Mouse (Mus musculus) stomach, embryonic 14.5 days (tissue): ENCODE data around the gene Ttc3. TPM values are rescaled to one million over a fixed set of nuclear protein-coding genes. Genes with fewer than 3 reads are reported as not detected.

Source experiments
- ATAC-seq: fragments of 200-750 bp; cut with Nextera tagmentation; 2 replicates; pipeline ENCODE4 v1.8.0; 2017; ENCODE audit warnings: low read depth, moderate TSS enrichment; ENCODE audit not compliant: insufficient number of reproducible peaks, insufficient read depth, low FRiP score
- H3K27ac ChIP-seq: fragments of 300-500 bp; sonication (generic); 2 replicates; pipeline ENCODE4 v1.5.1; 2014; ENCODE audit warnings: mild to moderate bottlenecking, low read length, moderate library complexity, mixed read lengths
- H3K27me3 ChIP-seq: fragments of 300-500 bp; sonication (generic); 2 replicates; pipeline ENCODE4 v1.6.1; 2014; ENCODE audit warnings: low read length, control low read depth, mixed read lengths; ENCODE audit not compliant: control insufficient read depth, insufficient read depth
- H3K36me3 ChIP-seq: fragments of 300-500 bp; sonication (generic); 2 replicates; pipeline ENCODE4 v1.6.1; 2014; ENCODE audit warnings: mild to moderate bottlenecking, control low read depth, low read length, moderate library complexity, mixed read lengths; ENCODE audit not compliant: control insufficient read depth, insufficient read depth
- H3K4me1 ChIP-seq: fragments of 300-500 bp; sonication (generic); 2 replicates; pipeline ENCODE4 v1.6.1; 2014; ENCODE audit warnings: low read length, control low read depth, mixed read lengths; ENCODE audit not compliant: control insufficient read depth, insufficient read depth
- H3K4me2 ChIP-seq: fragments of 300-500 bp; sonication (generic); replicated peaks from 2 replicates; pipeline ENCODE4 v1.6.1; 2014; ENCODE audit warnings: low read depth, low read length, control low read depth
- H3K4me3 ChIP-seq: fragments of 300-500 bp; sonication (generic); 2 replicates; pipeline ENCODE4 v1.5.1; 2014; ENCODE audit warnings: low read depth, low read length, control low read depth
- H3K9ac ChIP-seq: fragments of 300-500 bp; sonication (generic); replicated peaks from 2 replicates; pipeline ENCODE4 v1.6.1; 2014; ENCODE audit warnings: low read depth, mild to moderate bottlenecking, control low read depth, low read length, moderate library complexity, mixed read lengths
- H3K9me3 ChIP-seq: fragments of 300-500 bp; sonication (generic); 2 replicates; pipeline ENCODE4 v1.6.1; 2016; ENCODE audit warnings: low read depth, low read length, control low read depth; ENCODE audit not compliant: control insufficient read depth
- WGBS: fragments of 180-500 bp; shearing (Covaris S2); extraction: QIAGEN DNeasy Blood & Tissue Kit; methylation state at CpG from one replicate; pipeline ENCODE4 v1.1.7; 2014; 5-methylcytosine and 5-hydroxymethylcytosine counted together
- polyA plus RNA-seq: library from polyadenylated mRNA; unstranded; fragments of >200 nt; fragmentation: Nextera tagmentation; extraction: Ambion mirVana; gene quantifications from 2 replicates; pipeline ENCODE4 v1.2.1, GENCODE M21; 2014

Gene Ttc3
- polyA plus RNA-seq, 1 experiment from 2014 or later, result 308 TPM

DNA sequence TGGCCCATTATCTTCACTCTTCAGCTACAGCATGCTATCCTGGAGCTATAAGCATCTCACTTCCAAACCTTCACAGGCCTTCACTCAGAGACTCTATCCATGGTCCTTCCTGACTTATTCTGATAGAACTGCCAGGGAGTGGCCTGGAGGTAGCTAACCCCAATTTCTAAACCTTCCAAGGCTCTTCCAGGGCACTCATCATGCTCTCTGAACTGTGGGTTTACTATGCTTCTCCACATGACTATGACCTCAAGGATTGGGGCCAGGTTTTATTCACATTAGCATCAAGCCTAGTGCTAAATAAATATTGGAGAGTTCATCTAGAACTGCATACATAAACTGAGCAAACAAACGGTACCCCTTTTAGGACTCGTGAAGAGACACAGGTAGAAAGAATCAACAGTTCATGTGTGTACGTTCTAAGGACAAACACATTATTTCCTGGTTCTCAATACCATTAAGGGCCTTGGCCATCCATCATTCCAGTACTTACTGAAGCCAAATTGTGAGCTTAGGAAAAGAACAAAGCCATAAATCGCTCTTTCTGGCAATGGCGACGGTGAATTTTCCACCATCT is 734 bp upstream of the Ttc3 start:
- H3K27ac ChIP-seq, result peak overlapping the region; percentile 97
- WGBS, result 2% methylated on average over 6 of the region's 6 CpGs
- H3K9me3 ChIP-seq, result no peaks in the 10 kb centered on the region
- H3K36me3 ChIP-seq, result no peaks in the 10 kb centered on the region; the same call in 1 of the 2 replicates
- ATAC-seq, result peak; percentile 1; the same call in 1 of the 2 replicates
- H3K4me1 ChIP-seq, result peaks cover 4% of the 10 kb centered on the region; the same call in 1 of the 2 replicates
- no peaks in the 10 kb centered on the region for H3K27me3 ChIP-seq
- H3K9ac ChIP-seq, result peak overlapping the region; percentile 89
- H3K4me3 ChIP-seq, result peak overlapping the region; percentile 79
- H3K4me2 ChIP-seq, result peak overlapping the region; percentile 57

DNA sequence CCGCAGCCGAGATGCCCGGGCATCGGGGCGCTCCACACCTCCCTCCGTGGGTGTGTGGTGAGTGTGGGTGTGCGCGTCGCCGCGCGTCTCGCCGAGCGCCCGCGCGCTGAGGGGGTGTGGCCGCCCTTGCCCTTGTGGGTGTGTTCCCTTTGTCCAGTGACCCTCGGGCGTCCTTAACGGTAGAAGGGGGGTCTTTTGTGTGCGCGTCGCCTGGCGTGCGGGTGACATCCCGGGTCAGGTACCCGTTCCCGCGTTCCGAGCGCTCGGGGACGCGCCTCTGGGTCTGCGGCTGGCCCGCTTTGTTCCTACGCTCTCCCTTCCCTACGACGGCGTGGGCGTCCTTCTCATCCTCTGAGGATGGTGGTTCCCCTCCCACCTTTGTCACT is 490 bp downstream of the Ttc3 start:
- Histone ChIP-seq H3K4me2 (peak overlapping the region; percentile 48), H3K27me3 (no peaks in the 10 kb centered on the region), H3K9me3 (no peaks in the 10 kb centered on the region), H3K4me1 (peaks cover 4% of the 10 kb centered on the region; the same call in 1 of the 2 replicates), H3K9ac (peak overlapping the region; percentile 89), H3K4me3 (peak overlapping the region; percentile 79), H3K36me3 (no peaks in the 10 kb centered on the region; the same call in 1 of the 2 replicates), H3K27ac (peak overlapping the region; percentile 97)
- under 1% methylated on average over 43 of the region's 43 CpGs for WGBS
- peak; percentile 82 for ATAC-seq

DNA sequence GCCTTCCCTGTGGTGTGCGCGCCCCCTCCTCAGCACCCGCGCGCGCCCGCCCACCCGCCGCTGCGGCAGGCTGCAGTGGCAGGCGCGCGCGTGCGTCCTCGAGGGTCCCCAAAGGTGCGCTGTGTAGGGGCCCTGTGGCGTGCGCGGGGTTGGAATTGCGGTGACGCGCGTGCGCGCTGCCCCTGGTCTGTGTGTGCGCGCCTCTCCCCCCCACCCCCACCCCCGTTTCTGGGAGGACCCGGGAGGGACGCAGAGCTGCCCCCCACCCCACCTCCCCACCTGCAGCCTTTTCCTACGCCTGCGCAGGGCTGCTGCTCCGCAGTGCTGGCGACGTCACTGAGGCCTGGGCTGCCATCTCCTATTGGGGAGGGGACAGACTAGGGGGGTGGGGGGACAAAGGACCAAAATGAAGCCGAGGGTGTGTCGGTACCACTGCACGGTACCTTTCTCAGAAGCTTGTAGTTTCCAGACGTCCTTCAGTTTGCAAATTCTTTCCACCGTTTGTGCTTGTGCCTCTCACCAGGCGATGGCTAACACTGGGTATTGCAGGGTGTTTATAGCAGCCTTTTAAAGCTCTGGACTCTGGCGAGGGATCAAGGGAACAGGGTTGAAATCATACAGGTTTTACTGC is 998 bp downstream of the Ttc3 start, which contains the start of gene Pigp:
Gene Pigp (minus strand): TSS at position 542 of the 631 bp plus-strand sequence.
- WGBS, result under 1% methylated on average over 43 of the region's 43 CpGs
- Histone ChIP-seq H3K9me3 (no peaks in the 10 kb centered on the region), H3K27me3 (no peaks in the 10 kb centered on the region), H3K36me3 (no peaks in the 10 kb centered on the region; the same call in 1 of the 2 replicates), H3K4me1 (peaks cover 4% of the 10 kb centered on the region; the same call in 1 of the 2 replicates), H3K27ac (peak within 1 kb of the TSS; percentile 97), H3K4me3 (peak within 1 kb of the TSS; percentile 79), H3K9ac (peak within 1 kb of the TSS; percentile 89), H3K4me2 (peak within 1 kb of the TSS; percentile 48)
- ATAC-seq, result peak; percentile 80

DNA sequence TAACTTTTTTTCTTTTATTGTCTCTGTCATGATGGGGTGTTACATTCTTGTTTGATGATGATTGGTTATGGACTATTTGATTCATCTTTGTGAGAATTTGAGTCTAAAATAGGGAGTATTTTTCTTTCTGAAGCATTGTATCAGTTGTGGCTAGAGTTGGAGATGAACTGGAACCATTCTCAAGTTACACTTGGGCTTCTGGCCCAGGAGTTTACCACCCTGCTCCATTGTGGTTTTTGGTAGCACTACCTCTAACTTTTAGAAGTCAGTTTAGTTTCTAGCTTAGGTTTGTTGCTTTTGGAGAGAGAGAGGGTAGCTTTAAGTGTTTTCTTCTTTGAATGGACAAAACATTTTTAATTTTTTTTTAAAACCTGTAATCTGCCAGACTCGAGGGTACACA is 9.0 kb downstream of the Ttc3 start:
- ATAC-seq, result no peak
- H3K9ac ChIP-seq, result no peak overlapping the region
- H3K9me3 ChIP-seq, result no peaks in the 10 kb centered on the region
- no peak overlapping the region for H3K4me3 ChIP-seq
- H3K36me3 ChIP-seq, result no peaks in the 10 kb centered on the region
- no peak overlapping the region for H3K27ac ChIP-seq
- no peak overlapping the region for H3K4me2 ChIP-seq
- H3K27me3 ChIP-seq, result no peaks in the 10 kb centered on the region
- no peaks in the 10 kb centered on the region for H3K4me1 ChIP-seq
- 72% methylated on average over 1 of the region's 1 CpGs for WGBS

DNA sequence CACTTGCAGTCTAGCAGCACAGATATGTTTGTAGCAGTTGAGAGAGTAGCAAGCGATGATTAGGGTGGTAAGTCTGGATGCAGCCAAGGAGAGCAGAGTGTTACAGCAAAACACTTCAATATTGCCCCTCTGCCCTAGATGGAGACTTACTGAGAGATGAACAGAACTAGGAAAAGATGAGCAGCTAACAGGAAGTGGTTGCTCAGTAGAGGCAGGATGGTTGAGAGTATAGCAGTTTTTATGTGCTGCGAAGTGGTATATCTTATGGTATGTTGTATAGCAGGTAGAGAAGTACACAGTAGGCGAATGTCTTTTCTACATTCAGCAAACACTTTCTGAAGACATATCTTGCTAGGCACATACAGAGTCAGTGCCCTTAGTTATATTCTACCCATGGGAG is 12.9 kb downstream of the Ttc3 start:
- H3K9ac ChIP-seq, result no peak overlapping the region
- H3K9me3 ChIP-seq, result no peaks in the 10 kb centered on the region

DNA sequence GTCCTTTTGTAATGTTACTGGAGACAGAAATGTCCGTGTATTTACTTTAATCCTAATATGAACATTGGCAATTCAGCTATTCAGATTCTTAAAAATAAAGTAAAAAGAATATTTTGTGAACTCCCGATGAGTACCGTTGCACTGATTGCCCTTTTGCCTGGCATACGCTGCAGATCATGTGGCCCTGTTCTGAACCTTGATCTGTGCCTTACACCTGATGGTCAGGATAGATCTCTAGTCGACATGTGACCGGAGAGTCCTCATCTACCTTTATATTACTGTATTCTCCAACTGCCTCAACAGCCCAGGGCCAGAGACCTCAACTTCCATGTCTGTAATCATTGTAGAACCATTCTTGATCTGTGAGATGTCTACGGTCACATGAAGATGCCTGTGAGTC is 17.3 kb downstream of the Ttc3 start:
- no peak for ATAC-seq
- no peak overlapping the region for H3K9ac ChIP-seq
- H3K27ac ChIP-seq, result no peak overlapping the region
- H3K27me3 ChIP-seq, result no peaks in the 10 kb centered on the region
- H3K4me2 ChIP-seq, result no peak overlapping the region
- H3K4me3 ChIP-seq, result no peak overlapping the region
- no peaks in the 10 kb centered on the region for H3K4me1 ChIP-seq
- 92% methylated on average over 7 of the region's 7 CpGs for WGBS
- H3K36me3 ChIP-seq, result no peaks in the 10 kb centered on the region
- no peaks in the 10 kb centered on the region for H3K9me3 ChIP-seq

More for the DNA sequence above, 12.9 kb downstream of the Ttc3 start:
- 92% methylated on average over 3 of the region's 3 CpGs for WGBS
- H3K4me3 ChIP-seq, result no peak overlapping the region
- H3K4me1 ChIP-seq, result no peaks in the 10 kb centered on the region
- no peaks in the 10 kb centered on the region for H3K36me3 ChIP-seq
- no peaks in the 10 kb centered on the region for H3K27me3 ChIP-seq
- H3K4me2 ChIP-seq, result no peak overlapping the region
- no peak overlapping the region for H3K27ac ChIP-seq
- no peak for ATAC-seq

DNA sequence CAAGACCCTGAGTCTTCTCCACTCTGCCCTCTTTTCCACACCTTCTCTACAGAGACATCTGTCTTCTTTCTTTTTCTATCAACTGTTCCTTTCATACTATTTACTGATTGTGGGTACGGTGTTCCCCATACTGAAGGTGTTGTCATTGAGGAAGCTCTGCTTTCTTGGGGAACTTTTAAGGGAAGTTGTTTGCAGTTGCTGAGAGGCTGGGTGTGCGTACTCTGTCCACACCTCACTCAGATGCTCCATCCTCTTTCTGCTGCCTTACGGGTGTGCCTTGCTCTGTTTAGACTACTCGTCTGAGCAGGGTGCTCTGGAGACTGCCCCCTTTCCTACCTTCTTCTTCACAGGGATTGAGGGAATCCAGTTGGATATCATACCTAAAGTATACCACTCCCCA is 21.9 kb downstream of the Ttc3 start:
- no peak overlapping the region for H3K4me2 ChIP-seq
- no peaks in the 10 kb centered on the region for H3K9me3 ChIP-seq
- H3K4me1 ChIP-seq, result no peaks in the 10 kb centered on the region
- ATAC-seq, result no peak
- H3K9ac ChIP-seq, result no peak overlapping the region
- H3K36me3 ChIP-seq, result peaks cover 18% of the 10 kb centered on the region
- no peaks in the 10 kb centered on the region for H3K27me3 ChIP-seq
- H3K27ac ChIP-seq, result no peak overlapping the region
- H3K4me3 ChIP-seq, result no peak overlapping the region
- WGBS, result 66% methylated on average over 4 of the region's 4 CpGs

DNA sequence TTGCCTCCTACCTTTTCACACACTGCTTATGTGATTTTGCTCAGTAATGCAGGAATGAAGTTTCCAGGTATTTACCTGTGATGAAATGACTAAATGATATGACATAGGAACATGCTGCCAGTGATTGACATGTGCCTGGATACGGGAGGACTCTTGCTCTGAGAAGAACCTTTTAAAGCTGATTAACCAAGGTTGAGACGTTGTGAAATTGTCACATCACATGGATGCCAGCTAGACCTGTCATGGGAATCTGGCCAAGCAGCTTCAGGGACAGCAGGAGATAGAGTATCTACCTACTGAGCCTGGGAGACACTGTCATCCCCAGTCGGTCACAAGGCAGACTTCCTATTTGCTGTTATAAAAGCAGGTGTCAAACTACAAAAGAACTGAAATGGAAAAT is 24.6 kb downstream of the Ttc3 start:
- peaks cover 18% of the 10 kb centered on the region for H3K36me3 ChIP-seq
- no peaks in the 10 kb centered on the region for H3K4me1 ChIP-seq
- no peak overlapping the region for H3K4me3 ChIP-seq
- no peaks in the 10 kb centered on the region for H3K27me3 ChIP-seq
- WGBS, result 78% methylated on average over 3 of the region's 3 CpGs
- H3K9me3 ChIP-seq, result no peaks in the 10 kb centered on the region
- ATAC-seq, result no peak
- H3K9ac ChIP-seq, result no peak overlapping the region
- H3K4me2 ChIP-seq, result no peak overlapping the region
- H3K27ac ChIP-seq, result no peak overlapping the region
